Mouse (Mus musculus) heart, embryonic 12.5 days (tissue): Measurements from ENCODE around the gene Slitrk4. TPM values are rescaled to one million over a fixed set of nuclear protein-coding genes. Genes with fewer than 3 reads are reported as not detected.

Experiments used
- ATAC-seq: fragments of 200-750 bp; cut with Nextera tagmentation; 2 replicates; pipeline ENCODE4 v1.8.0; 2017; ENCODE audit warnings: moderate TSS enrichment, moderate library complexity; ENCODE audit not compliant: insufficient number of reproducible peaks, low FRiP score
- H3K27ac ChIP-seq: fragments of 300-500 bp; sonication (generic); 2 replicates; pipeline ENCODE4 v1.5.1; 2016; ENCODE audit warnings: mild to moderate bottlenecking, moderate library complexity; ENCODE audit not compliant: poor library complexity, severe bottlenecking
- H3K27me3 ChIP-seq: fragments of 300-500 bp; sonication (generic); replicated peaks from 2 replicates; pipeline ENCODE4 v1.6.1; 2016; ENCODE audit warnings: mild to moderate bottlenecking, moderate library complexity
- H3K36me3 ChIP-seq: fragments of 300-500 bp; sonication (generic); 2 replicates; pipeline ENCODE4 v1.6.1; 2016; ENCODE audit warnings: mild to moderate bottlenecking, moderate library complexity
- H3K4me1 ChIP-seq: fragments of 300-500 bp; sonication (generic); replicated peaks from 2 replicates; pipeline ENCODE4 v1.6.1; 2016; ENCODE audit warnings: mild to moderate bottlenecking
- H3K4me2 ChIP-seq: fragments of 300-500 bp; sonication (generic); 2 replicates; pipeline ENCODE4 v1.6.1; 2016; ENCODE audit warnings: mild to moderate bottlenecking, moderate library complexity
- H3K4me3 ChIP-seq: fragments of 300-500 bp; sonication (generic); 2 replicates; pipeline ENCODE4 v1.5.1; 2016; ENCODE audit warnings: mild to moderate bottlenecking
- H3K9ac ChIP-seq: fragments of 300-500 bp; sonication (generic); 2 replicates; pipeline ENCODE4 v1.6.1; 2016; ENCODE audit warnings: mild to moderate bottlenecking, moderate library complexity
- H3K9me3 ChIP-seq: fragments of 300-500 bp; sonication (generic); replicated peaks from 2 replicates; pipeline ENCODE4 v1.6.1; 2016; ENCODE audit warnings: mild to moderate bottlenecking, moderate library complexity
- WGBS: fragments of 180-500 bp; shearing (Covaris S2); methylation state at CpG from one replicate; pipeline ENCODE4 v1.1.7; 2016; 5-methylcytosine and 5-hydroxymethylcytosine counted together
- polyA plus RNA-seq: library from polyadenylated mRNA; unstranded; fragments of >200 nt; fragmentation: Nextera tagmentation; extraction: Ambion mirVana; gene quantifications from 2 replicates; pipeline ENCODE4 v1.2.1, GENCODE M21; 2016

Gene Slitrk4
- 13.0 and 15.1 TPM in 2 replicates for polyA plus RNA-seq

- no peaks in the 10 kb centered on the region for H3K4me1 ChIP-seq
- 7% methylated on average over 51 of the region's 54 CpGs for WGBS
- H3K36me3 ChIP-seq: no peaks in the 10 kb centered on the region
- H3K27ac ChIP-seq: peak within 1 kb of the TSS; percentile 44; the same call in 1 of the 2 replicates
- peak; percentile 29; the same call in 1 of the 2 replicates for ATAC-seq
- no peaks in the 10 kb centered on the region for H3K9me3 ChIP-seq
- H3K9ac ChIP-seq: peak within 1 kb of the TSS; percentile 53
- H3K4me3 ChIP-seq: peak within 1 kb of the TSS; percentile 65
- H3K4me2 ChIP-seq: peak within 1 kb of the TSS; percentile 68
- H3K27me3 ChIP-seq: 0 out of 2 replicates have a peak, but pooled peaks cover 5% of the 10 kb centered on the region
Observed at GRCm38 (mm10) chrX:64276290-64277125, at the start of gene Slitrk4. Slitrk4 (minus strand) TSS chrX:64276996.

DNA sequence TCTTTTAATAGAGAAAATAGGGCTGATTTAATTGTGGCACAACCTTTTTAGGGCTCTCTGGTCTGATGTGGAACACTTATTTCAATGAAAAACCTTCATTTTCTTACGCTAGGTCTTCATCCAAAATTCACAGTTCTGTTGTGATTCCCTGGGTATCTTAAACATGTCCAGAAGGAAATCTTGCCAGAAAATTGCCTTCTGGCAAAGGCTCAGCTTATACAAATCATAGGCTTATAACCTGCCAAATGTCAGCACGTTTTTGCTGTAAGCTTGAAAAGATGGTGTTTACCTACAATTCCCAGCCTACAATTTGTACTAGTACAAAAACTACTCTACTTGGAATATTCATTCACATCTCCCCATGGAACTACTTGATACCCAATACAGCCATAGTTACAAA, 42.7 kb upstream of the Slitrk4 start:
- no peak overlapping the region for H3K27ac ChIP-seq
- H3K9me3 ChIP-seq: no peaks in the 10 kb centered on the region
- H3K4me3 ChIP-seq: no peak overlapping the region
- H3K36me3 ChIP-seq: no peaks in the 10 kb centered on the region
- 71% methylated on average over 2 of the region's 2 CpGs for WGBS
- H3K9ac ChIP-seq: no peak overlapping the region
- H3K4me1 ChIP-seq: no peaks in the 10 kb centered on the region
- no peak for ATAC-seq
- no peaks in the 10 kb centered on the region for H3K27me3 ChIP-seq
- no peak overlapping the region for H3K4me2 ChIP-seq

- Histone ChIP-seq H3K9me3 (no peaks in the 10 kb centered on the region), H3K36me3 (no peaks in the 10 kb centered on the region), H3K27me3 (0 out of 2 replicates have a peak, but pooled peaks cover 5% of the 10 kb centered on the region), H3K4me2 (peak overlapping the region; percentile 68), H3K27ac (no peak overlapping the region), H3K9ac (no peak overlapping the region), H3K4me1 (no peaks in the 10 kb centered on the region), H3K4me3 (peak overlapping the region; percentile 65; the same call in 1 of the 2 replicates)
- WGBS: 9% methylated on average over 6 of the region's 6 CpGs
- ATAC-seq: no peak
Observed at GRCm38 (mm10) chrX:64277991-64278301, 1.1 kb upstream of the Slitrk4 start.

- H3K27ac ChIP-seq: peak overlapping the region; percentile 44; the same call in 1 of the 2 replicates
- 0 out of 2 replicates have a peak overlapping the region, but pooled peaks have one; percentile 53 for H3K9ac ChIP-seq
- WGBS: 9% methylated on average over 21 of the region's 22 CpGs
Observed at GRCm38 (mm10) chrX:64277126-64277990, 562 bp upstream of the Slitrk4 start.

DNA sequence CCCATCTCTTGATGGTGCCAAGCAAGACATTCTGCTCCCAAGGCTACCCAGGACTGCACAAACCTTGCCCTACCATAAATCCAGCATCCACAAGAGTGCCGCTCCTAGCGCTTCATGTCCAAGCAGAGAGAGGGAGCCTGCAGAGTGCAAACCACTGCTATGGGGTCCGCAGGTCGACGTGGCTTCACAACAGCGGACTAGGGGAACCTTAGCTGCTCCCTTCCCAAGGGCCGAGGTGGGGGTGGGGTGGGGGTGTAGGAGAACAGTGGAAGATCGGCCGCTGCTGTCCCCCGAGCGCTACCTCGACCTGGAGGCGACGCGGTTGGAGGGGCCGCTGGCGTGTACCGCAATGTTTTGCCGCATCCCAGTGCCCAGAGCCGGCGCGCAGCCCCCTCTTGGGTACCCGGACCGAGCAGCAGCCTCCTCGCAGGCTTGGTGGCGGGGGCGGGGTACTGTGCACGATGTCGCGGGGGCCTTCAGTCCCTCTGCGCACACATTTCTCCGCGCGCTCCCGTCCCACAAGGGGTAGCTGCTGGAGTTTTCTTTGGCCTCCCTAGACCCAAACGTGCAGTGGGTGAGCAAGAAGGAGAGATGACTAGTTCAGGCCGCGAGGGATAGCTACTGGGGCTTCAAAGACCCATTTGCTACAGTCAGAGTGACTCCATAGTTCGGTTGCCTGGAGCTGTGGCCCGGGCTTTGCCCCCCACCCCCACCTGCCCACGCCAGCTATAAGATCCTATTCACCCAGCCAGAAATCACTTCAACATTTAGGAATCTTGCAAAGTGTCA, 1.1 kb downstream of the Slitrk4 start:
- Histone ChIP-seq H3K4me1 (no peaks in the 10 kb centered on the region), H3K9me3 (no peaks in the 10 kb centered on the region), H3K36me3 (no peaks in the 10 kb centered on the region), H3K9ac (peak overlapping the region; percentile 53), H3K4me2 (peak overlapping the region; percentile 68), H3K27ac (no peak overlapping the region), H3K27me3 (0 out of 2 replicates have a peak, but pooled peaks cover 5% of the 10 kb centered on the region), H3K4me3 (peak overlapping the region; percentile 65)
- 4% methylated on average over 40 of the region's 41 CpGs for WGBS
- ATAC-seq: no peak

More at GRCm38 (mm10) chrX:64277126-64277990, 562 bp upstream of the Slitrk4 start:
- ATAC-seq: no peak
- no peaks in the 10 kb centered on the region for H3K4me1 ChIP-seq
- H3K27me3 ChIP-seq: 0 out of 2 replicates have a peak, but pooled peaks cover 5% of the 10 kb centered on the region
- peak overlapping the region; percentile 68 for H3K4me2 ChIP-seq
- no peaks in the 10 kb centered on the region for H3K9me3 ChIP-seq
- peak overlapping the region; percentile 65 for H3K4me3 ChIP-seq
- no peaks in the 10 kb centered on the region for H3K36me3 ChIP-seq

DNA sequence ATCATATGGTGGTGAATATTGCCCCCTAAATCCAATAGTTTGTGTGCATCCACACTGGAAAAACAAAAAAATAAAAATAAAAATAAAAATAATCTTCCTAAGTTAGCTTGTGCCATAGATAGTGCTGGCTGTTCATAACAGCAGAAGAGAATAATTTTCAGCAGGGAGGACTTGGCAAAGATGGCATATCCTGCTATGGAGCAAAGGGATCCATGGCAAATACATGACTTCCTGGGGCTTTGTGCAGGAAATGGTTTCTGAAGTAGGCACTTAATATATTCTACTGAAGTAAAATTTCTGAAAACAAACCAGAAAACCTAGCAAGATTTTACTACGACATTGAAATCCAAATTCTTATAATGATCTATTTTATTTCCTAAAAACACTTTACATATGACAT, 13.3 kb downstream of the Slitrk4 start:
- no peak for ATAC-seq
- Histone ChIP-seq H3K9me3 (no peaks in the 10 kb centered on the region), H3K27ac (no peak overlapping the region), H3K9ac (no peak overlapping the region), H3K4me3 (no peak overlapping the region), H3K27me3 (no peaks in the 10 kb centered on the region), H3K4me2 (no peak overlapping the region), H3K4me1 (no peaks in the 10 kb centered on the region), H3K36me3 (no peaks in the 10 kb centered on the region)
- WGBS: 68% methylated on average over 1 of the region's 1 CpGs

Other genes starting within 250 kb of the Slitrk4 start
- not detected in 2 replicates for gene Gm6760, start 124.8 kb downstream of the Slitrk4 start, polyA plus RNA-seq
- gene 3830417A13Rik, start 103.4 kb downstream of the Slitrk4 start, polyA plus RNA-seq: 0.12 and 0.23 TPM in 2 replicates